In genomic region chr7:46482099-46482531, GRCm38 (mm10) we compare ENCODE assay signal across 11 mouse cellular contexts.
DNase-seq lines count a peak whose midpoint lies in the region; ATAC-seq lines count a peak whose summit lies in the region.
"Had no signal": no experiment of that assay in that cellular context is flagged by ENCODE, and none has a peak within 500 bp of the region (broad histone marks: within the 10 kb centered on the region; RNA-seq: fewer than 3 reads in every experiment).

No protein-coding gene starts in this region.

- no peak overlapping the region for H3K4me3 ChIP-seq in heart, embryonic 13.5 days
- no peak overlapping the region for H3K4me3 ChIP-seq in lung, embryonic 15.5 days
- no peak overlapping the region for H3K4me3 ChIP-seq in forebrain, embryonic 13.5 days
- H3K4me3 ChIP-seq: myocyte had no signal

- ATAC-seq in common myeloid progenitor, adult 5-6 weeks (replicated peaks; ENCODE audit: low read depth, poor library complexity, severe bottlenecking) = 0 out of 2 replicates have a peak, but pooled peaks have one; percentile 15
- peak; percentile 56 for ATAC-seq in heart, embryonic 13.5 days (ENCODE audit: extremely low read depth, insufficient number of reproducible peaks, low FRiP score, low TSS enrichment)
- peak; percentile 62 for ATAC-seq in lung, embryonic 15.5 days (ENCODE audit: borderline replicate concordance, extremely low read depth, low FRiP score, low TSS enrichment)
- ATAC-seq in forebrain, embryonic 13.5 days = no peak

- H3K36me3 ChIP-seq in heart, embryonic 13.5 days = no peaks in the 10 kb centered on the region
- no peaks in the 10 kb centered on the region for H3K36me3 ChIP-seq in lung, embryonic 15.5 days
- H3K36me3 ChIP-seq in forebrain, embryonic 13.5 days (ENCODE audit: poor library complexity, severe bottlenecking) = no peaks in the 10 kb centered on the region

- 0 out of 2 replicates have a peak overlapping the region, but pooled peaks have one; percentile 37 for H3K9ac ChIP-seq in heart, embryonic 13.5 days
- no peak overlapping the region for H3K9ac ChIP-seq in lung, embryonic 15.5 days
- H3K9ac ChIP-seq in forebrain, embryonic 13.5 days = no peak overlapping the region

- H3K9me3 ChIP-seq in heart, embryonic 13.5 days = no peaks in the 10 kb centered on the region
- no peaks in the 10 kb centered on the region for H3K9me3 ChIP-seq in lung, embryonic 15.5 days
- no peaks in the 10 kb centered on the region for H3K9me3 ChIP-seq in forebrain, embryonic 13.5 days (replicated peaks)

- no peak overlapping the region for H3K4me2 ChIP-seq in heart, embryonic 13.5 days
- H3K4me2 ChIP-seq in lung, embryonic 15.5 days = no peak overlapping the region
- H3K4me2 ChIP-seq in forebrain, embryonic 13.5 days = no peak overlapping the region

- no peaks in the 10 kb centered on the region for H3K27me3 ChIP-seq in heart, embryonic 13.5 days (replicated peaks)
- H3K27me3 ChIP-seq in lung, embryonic 15.5 days = no peaks in the 10 kb centered on the region
- no peaks in the 10 kb centered on the region for H3K27me3 ChIP-seq in forebrain, embryonic 13.5 days
- H3K27me3 ChIP-seq: Patski had no signal

- 26% methylated on average over 2 of the region's 2 CpGs for WGBS in heart, embryonic 13.5 days
- 55% methylated on average over 2 of the region's 2 CpGs for WGBS in lung, embryonic 15.5 days
- 70% methylated on average over 2 of the region's 2 CpGs for WGBS in forebrain, embryonic 13.5 days

- H3K4me1 ChIP-seq in heart, embryonic 13.5 days = peaks cover 29% of the 10 kb centered on the region
- H3K4me1 ChIP-seq in lung, embryonic 15.5 days = peaks cover 19% of the 10 kb centered on the region
- no peaks in the 10 kb centered on the region for H3K4me1 ChIP-seq in forebrain, embryonic 13.5 days

- peak; percentile 44 for DNase-seq in adrenal gland, postnatal 10 days
- no peak for DNase-seq in spleen, postnatal 10 days (ENCODE audit: low spot score in 2 of 2)
- DNase-seq in cerebellum, adult 18-20 months = no peak
- no peak for DNase-seq in layer of hippocampus, postnatal 25 days (ENCODE audit: extremely low spot score in 1 of 2, low spot score in 1 of 2)
- DNase-seq: cerebellum, postnatal 14 days had no signal

- H3K27ac ChIP-seq in heart, embryonic 13.5 days (replicated peaks) = peak overlapping the region; percentile 79
- H3K27ac ChIP-seq in lung, embryonic 15.5 days = no peak overlapping the region
- H3K27ac ChIP-seq in forebrain, embryonic 13.5 days = no peak overlapping the region
